Comparison of ENCODE assay signal across 1 mouse cellular context in genomic region chr17:36836427-36836812, GRCm38 (mm10).
TF ChIP-seq lines count a peak whose summit lies in the region.

No protein-coding gene starts in this region.

TF ChIP-seq in MEL, 35 proteins besides CTCF, POLR2A, EP300 and RAD21 (continued from another document):
- no peak for TF ChIP-seq ZKSCAN1 (IDR thresholded peaks at IDR 0.05; ENCODE audit: low read depth, low read length)
- no peak for TF ChIP-seq BHLHE40 (IDR thresholded peaks at IDR 0.05; ENCODE audit: borderline replicate concordance, low read depth, low read length)
